Mouse (Mus musculus): ENCODE results near the gene Slc44a1.

GRCm38 (mm10) chr4:53620104-53620503, 179.9 kb downstream of the Slc44a1 start:
- TF ChIP-seq CTCF (conservative IDR thresholded peaks at IDR 0.05; ENCODE audit: low read length) (no peak), POU5F1 (IDR thresholded peaks at IDR 0.05; ENCODE audit: borderline replicate concordance, low read length) (no peak)

Data from E14TG2a.4 (cell line).